Mouse (Mus musculus): Measurements from ENCODE around the gene Gk5. TPM values are rescaled to one million over a fixed set of nuclear protein-coding genes. Genes with fewer than 3 reads are reported as not detected.
"Not testable (repeated sequence)": the region's sequence is repeated elsewhere in the genome, so short reads cannot be mapped to it uniquely, and the experiment has no call there.

The Gk5 gene
- 6.5 and 6.9 TPM in 2 replicates for polyA plus RNA-seq (2016; fragmentation: Nextera tagmentation; extraction: Ambion mirVana)

DNA sequence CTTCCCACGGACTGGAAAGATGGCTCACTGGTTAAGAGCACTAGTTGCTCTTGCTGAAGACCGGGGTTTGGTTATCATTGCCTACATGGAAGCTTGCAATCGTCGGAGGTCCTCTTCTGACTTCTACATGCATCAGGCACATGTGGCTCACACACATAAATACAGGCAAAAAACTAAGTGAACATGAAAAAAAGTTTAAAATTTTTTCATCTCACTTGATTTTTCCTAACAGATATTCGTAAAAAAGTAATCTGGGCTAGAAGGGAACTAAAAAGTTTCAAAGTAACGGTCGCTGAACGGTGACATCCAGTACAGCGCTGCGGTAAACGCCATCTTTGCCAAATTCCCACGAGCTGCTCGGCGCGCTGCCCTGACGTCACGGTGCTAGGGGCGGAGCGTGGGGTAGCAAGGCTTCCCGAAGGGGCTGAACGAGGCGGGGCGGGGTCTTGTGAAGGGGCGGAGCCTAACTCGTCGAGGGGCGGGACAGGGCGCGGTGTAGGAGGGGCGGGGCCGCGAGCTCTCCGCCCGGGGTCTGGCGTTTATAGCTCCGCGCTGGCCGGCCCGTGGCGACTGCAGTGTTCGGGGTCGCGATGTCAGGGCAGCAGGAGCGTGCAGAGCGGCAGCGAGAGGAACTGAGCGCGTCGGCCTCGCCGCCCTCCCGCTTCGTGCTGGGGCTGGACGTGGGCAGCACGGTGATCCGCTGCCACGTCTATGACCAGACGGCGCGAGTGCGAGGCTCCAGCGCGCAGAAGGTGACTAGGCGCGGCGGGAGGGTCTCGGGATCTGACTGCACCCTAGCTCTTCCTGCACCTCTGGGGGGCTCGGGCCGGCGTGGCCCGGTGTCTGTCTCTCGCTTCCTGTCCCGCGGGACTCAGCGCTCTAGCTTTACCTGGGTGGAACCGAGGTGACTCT is at the start of gene Gk5:
TSS of gene Gk5 (plus strand) at position 502 of the 912 bp plus-strand sequence.
- Histone ChIP-seq H3K36me3 (no peaks in the 10 kb centered on the region), H3K9ac (replicated peaks) (peak within 1 kb of the TSS; percentile 68), H3K27me3 (no peaks in the 10 kb centered on the region), H3K4me3 (replicated peaks) (peak within 1 kb of the TSS; percentile 64), H3K27ac (peak within 1 kb of the TSS; percentile 59; the same call in 1 of the 2 replicates), H3K9me3 (no peaks in the 10 kb centered on the region), H3K4me2 (peak within 1 kb of the TSS; percentile 73), H3K4me1 (replicated peaks) (no peaks in the 10 kb centered on the region)
- peak; percentile 96 for ATAC-seq (ENCODE audit: insufficient number of reproducible peaks, insufficient read depth, low FRiP score, low TSS enrichment, low read depth)
- WGBS: under 1% methylated on average over 70 of the region's 76 CpGs

DNA sequence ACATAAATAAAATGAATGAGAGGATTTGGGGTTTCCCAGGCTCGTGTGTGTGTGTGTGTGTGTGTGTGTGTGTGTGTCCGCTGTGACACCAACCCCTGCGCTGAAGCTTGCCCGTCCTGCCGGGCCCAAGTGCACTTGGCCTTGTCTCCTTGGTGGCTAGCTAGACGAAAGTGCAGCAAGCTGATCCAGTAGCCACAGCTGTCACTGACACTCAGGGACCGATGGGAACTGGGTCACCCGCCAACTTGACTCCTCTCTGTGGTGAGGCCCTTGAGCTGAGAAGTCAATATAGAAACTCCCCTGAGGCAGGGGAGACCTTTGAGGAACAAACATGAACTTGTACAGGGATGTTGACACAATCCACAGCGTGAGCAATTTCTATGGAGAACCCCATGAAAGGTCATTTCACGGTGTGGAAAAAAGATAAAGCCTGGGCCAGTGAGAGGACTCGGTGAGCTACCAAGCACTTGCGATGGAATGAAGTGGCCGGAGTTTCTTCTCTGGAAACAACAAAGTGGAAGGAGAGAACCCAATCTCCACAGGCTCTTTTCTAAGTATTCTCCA is 40.3 kb upstream of the Gk5 start:
- no peak overlapping the region for H3K4me2 ChIP-seq
- no peaks in the 10 kb centered on the region for H3K9me3 ChIP-seq
- no peak overlapping the region for H3K4me3 ChIP-seq (replicated peaks)
- no peak overlapping the region for H3K27ac ChIP-seq
- H3K4me1 ChIP-seq (replicated peaks): no peaks in the 10 kb centered on the region
- H3K36me3 ChIP-seq: no peaks in the 10 kb centered on the region
- 88% methylated on average over 13 of the region's 13 CpGs for whole genome bisulfite sequencing
- ATAC-seq (ENCODE audit: insufficient number of reproducible peaks, insufficient read depth, low FRiP score, low TSS enrichment, low read depth): no peak
- no peak overlapping the region for H3K9ac ChIP-seq (replicated peaks)
- H3K27me3 ChIP-seq: no peaks in the 10 kb centered on the region

DNA sequence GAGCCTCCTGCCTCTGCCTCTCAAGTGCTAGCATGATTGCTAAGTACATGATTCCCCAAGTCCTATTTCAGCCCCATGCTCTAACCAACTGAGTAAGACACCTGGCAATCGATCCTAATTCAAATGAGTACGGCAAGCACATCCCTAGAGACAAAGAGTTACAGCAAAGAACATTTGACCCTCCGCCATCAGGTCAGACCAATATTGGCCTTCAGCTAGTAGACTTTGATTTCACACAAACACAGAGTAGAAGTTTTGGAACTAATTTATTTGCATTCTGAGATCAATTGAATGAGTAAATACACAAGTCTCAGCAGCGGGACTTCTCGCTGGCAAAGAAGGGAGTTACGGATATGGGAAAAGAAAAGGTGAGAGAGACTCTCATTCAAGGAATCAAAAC is 33.9 kb upstream of the Gk5 start:
- Histone ChIP-seq H3K4me1 (replicated peaks) (no peaks in the 10 kb centered on the region), H3K4me2 (no peak overlapping the region), H3K36me3 (no peaks in the 10 kb centered on the region), H3K9ac (replicated peaks) (no peak overlapping the region), H3K9me3 (no peaks in the 10 kb centered on the region), H3K27me3 (no peaks in the 10 kb centered on the region), H3K4me3 (replicated peaks) (no peak overlapping the region), H3K27ac (no peak overlapping the region)
- ATAC-seq (ENCODE audit: insufficient number of reproducible peaks, insufficient read depth, low FRiP score, low TSS enrichment, low read depth): no peak
- 92% methylated on average over 6 of the region's 6 CpGs for WGBS

DNA sequence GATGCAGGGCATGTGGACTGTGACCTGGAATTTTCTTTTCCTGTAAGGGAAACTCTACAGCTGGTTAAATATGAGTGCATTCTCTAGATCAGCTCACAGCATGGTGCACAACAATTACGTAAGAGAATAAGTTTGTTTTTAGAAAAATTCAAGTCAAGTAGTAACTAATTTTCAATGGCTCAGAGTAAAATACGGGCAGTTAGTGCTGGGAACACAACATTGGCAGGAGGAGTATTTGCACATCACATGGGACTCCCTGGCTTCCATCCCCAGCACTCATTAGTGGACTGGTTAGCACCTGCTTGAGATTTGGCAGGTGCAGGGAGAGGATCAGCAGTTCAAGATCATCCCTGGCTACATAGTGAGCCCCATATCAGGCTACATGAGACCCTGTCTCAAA is 31.5 kb upstream of the Gk5 start:
- ATAC-seq (ENCODE audit: insufficient number of reproducible peaks, insufficient read depth, low FRiP score, low TSS enrichment, low read depth): no peak
- H3K27ac ChIP-seq: no peak overlapping the region
- 88% methylated on average over 2 of the region's 2 CpGs for WGBS
- no peak overlapping the region for H3K4me3 ChIP-seq (replicated peaks)
- no peaks in the 10 kb centered on the region for H3K27me3 ChIP-seq
- no peaks in the 10 kb centered on the region for H3K36me3 ChIP-seq
- H3K4me1 ChIP-seq (replicated peaks): no peaks in the 10 kb centered on the region
- no peak overlapping the region for H3K9ac ChIP-seq (replicated peaks)
- no peaks in the 10 kb centered on the region for H3K9me3 ChIP-seq
- H3K4me2 ChIP-seq: no peak overlapping the region

DNA sequence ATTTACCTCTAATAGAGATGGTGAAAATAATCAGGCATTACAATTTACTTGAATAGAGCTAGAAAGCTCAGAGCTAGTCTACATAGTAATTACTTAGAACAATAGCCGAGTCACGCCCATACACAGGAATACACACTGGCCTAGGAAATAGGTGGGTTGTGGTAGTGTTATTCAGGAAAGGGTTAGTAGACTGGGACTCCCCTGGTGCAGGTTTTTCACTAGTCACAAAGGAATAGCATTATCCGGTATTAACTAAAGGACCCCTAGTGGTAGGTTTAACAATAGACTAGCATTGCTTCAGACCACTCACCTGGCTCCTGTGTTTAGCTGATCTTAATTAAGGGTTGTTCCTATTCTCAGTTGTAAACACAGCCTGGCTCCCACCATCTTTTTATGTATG is 30.7 kb upstream of the Gk5 start:
- not testable (repeated sequence) for H3K27me3 ChIP-seq; H3K4me2 ChIP-seq; H3K36me3 ChIP-seq; H3K9me3 ChIP-seq; H3K4me1 ChIP-seq (replicated peaks); H3K27ac ChIP-seq; ATAC-seq (ENCODE audit: insufficient number of reproducible peaks, insufficient read depth, low FRiP score, low TSS enrichment, low read depth); H3K9ac ChIP-seq (replicated peaks); H3K4me3 ChIP-seq (replicated peaks)
- 84% methylated on average over 3 of the region's 3 CpGs for WGBS

DNA sequence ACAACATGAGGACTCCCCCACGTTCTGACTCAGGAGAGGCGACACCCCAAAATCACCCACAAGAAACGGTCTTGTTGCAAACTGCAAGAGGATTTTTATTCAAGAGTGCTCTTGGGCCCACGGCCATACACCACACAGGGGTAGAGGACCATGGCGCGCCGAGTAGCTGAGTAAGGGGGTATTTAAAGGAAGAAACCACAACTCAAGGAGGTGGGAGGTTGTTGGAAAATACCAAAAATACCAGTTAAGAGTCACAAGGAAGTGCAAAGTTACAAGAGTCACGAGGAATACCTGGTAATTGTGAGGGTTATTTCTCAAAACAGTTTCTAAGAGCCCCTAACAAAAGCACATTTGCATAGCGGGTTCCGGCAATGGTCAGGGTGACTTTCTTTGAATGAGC is 26.5 kb upstream of the Gk5 start:
- peaks cover 22% of the 10 kb centered on the region for H3K9me3 ChIP-seq
- not testable (repeated sequence) for H3K36me3 ChIP-seq; H3K27ac ChIP-seq; H3K9ac ChIP-seq (replicated peaks); H3K4me3 ChIP-seq (replicated peaks); H3K4me1 ChIP-seq (replicated peaks); H3K4me2 ChIP-seq; H3K27me3 ChIP-seq; ATAC-seq (ENCODE audit: insufficient number of reproducible peaks, insufficient read depth, low FRiP score, low TSS enrichment, low read depth)
- WGBS: 91% methylated on average over 10 of the region's 10 CpGs

DNA sequence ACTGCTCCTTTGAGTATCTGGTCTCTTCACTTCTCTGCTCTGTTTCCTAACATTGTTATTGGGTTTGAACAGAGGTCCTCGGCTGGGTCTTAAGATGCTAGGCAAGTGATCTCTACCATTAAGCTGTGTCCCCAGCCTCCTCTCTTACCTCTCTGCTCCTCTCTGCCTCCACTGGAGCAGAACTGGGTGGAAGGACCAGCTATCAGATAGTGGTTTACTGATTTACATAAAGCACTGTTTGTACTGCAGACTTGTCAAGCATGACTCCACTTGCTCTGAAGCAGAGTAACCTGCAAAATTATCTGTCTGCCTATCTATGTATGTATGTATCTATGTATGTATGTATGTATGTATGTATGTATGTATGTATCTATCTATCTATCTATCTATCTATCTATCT is 25.9 kb upstream of the Gk5 start:
- no peak overlapping the region for H3K4me2 ChIP-seq
- H3K36me3 ChIP-seq: no peaks in the 10 kb centered on the region
- no peak overlapping the region for H3K27ac ChIP-seq
- no peaks in the 10 kb centered on the region for H3K27me3 ChIP-seq
- no peak overlapping the region for H3K9ac ChIP-seq (replicated peaks)
- H3K9me3 ChIP-seq: peaks cover 23% of the 10 kb centered on the region
- 82% methylated on average over 1 of the region's 1 CpGs for WGBS
- no peak overlapping the region for H3K4me3 ChIP-seq (replicated peaks)
- no peak for ATAC-seq (ENCODE audit: insufficient number of reproducible peaks, insufficient read depth, low FRiP score, low TSS enrichment, low read depth)
- H3K4me1 ChIP-seq (replicated peaks): no peaks in the 10 kb centered on the region

DNA sequence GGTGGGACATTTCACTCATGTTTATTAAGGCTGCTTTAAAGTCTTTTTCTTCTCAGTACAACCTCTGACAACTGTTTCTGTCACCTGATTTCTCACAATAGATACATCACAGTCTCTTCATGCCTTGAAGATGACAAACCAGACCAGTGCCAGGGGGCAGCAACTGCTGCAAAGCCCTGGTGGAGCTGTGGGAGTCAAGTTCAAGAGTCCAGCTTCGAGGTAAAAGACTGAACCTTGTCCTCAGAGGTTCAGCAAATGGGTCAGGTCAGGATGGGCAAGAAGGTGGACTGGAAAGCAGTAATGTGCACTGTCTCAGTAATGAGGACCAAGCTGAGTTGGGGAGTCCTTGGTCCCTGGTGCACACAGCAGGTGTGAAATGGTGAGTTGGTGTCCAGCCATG is 24.8 kb upstream of the Gk5 start:
- H3K36me3 ChIP-seq: no peaks in the 10 kb centered on the region
- H3K4me3 ChIP-seq (replicated peaks): no peak overlapping the region
- no peak overlapping the region for H3K27ac ChIP-seq
- no peaks in the 10 kb centered on the region for H3K27me3 ChIP-seq
- no peaks in the 10 kb centered on the region for H3K4me1 ChIP-seq (replicated peaks)
- H3K9me3 ChIP-seq: peaks cover 30% of the 10 kb centered on the region
- no peak overlapping the region for H3K4me2 ChIP-seq
- H3K9ac ChIP-seq (replicated peaks): no peak overlapping the region
- no peak for ATAC-seq (ENCODE audit: insufficient number of reproducible peaks, insufficient read depth, low FRiP score, low TSS enrichment, low read depth)
- 58% methylated on average over 1 of the region's 1 CpGs for WGBS

DNA sequence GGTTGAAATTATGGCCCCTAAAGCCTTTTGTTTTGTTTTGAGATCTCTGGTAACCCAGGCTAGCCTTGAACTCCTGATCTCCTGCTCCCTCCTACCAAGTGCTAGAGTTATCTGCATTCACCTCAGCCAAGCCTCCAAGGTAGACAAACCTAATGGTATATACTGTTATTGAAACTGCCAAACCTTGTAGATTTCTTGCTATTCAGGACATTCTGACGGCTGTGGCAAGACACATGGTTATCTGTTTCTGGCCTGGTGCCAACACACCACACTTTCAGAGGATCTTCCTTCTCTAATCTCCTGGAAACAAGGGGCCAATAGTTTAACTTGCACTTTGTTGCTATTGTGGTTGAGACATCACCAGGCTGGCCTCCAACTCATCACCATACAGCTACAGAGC is 24.0 kb upstream of the Gk5 start:
- H3K27me3 ChIP-seq: no peaks in the 10 kb centered on the region
- H3K4me3 ChIP-seq (replicated peaks): no peak overlapping the region
- WGBS: 83% methylated on average over 1 of the region's 1 CpGs
- H3K4me1 ChIP-seq (replicated peaks): no peaks in the 10 kb centered on the region
- no peak overlapping the region for H3K27ac ChIP-seq
- H3K9ac ChIP-seq (replicated peaks): no peak overlapping the region
- no peak for ATAC-seq (ENCODE audit: insufficient number of reproducible peaks, insufficient read depth, low FRiP score, low TSS enrichment, low read depth)
- peaks cover 39% of the 10 kb centered on the region for H3K9me3 ChIP-seq
- no peak overlapping the region for H3K4me2 ChIP-seq
- no peaks in the 10 kb centered on the region for H3K36me3 ChIP-seq

DNA sequence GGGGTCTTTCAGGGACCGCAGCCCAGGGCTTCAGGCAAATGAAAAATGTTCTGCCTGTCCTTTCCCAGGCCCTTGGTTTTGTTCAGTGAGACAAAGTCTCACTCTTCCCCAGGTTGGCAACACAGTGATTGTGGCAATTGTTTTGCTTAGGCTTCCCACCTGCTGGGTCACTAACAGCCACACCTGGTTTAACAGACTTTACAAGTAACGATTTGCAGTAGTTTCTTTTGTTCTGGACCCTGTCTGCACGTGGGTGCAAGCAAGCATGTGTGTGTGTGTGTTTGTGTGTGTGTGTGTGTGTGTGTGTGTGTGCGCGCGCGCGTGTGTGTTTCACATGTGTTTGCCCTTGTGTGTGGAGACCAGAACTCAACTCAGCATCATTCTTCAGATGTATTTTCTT is 16.3 kb upstream of the Gk5 start:
- H3K4me3 ChIP-seq (replicated peaks): no peak overlapping the region
- no peaks in the 10 kb centered on the region for H3K36me3 ChIP-seq
- WGBS: 83% methylated on average over 8 of the region's 8 CpGs
- no peak overlapping the region for H3K27ac ChIP-seq
- no peaks in the 10 kb centered on the region for H3K27me3 ChIP-seq
- no peaks in the 10 kb centered on the region for H3K4me1 ChIP-seq (replicated peaks)
- H3K4me2 ChIP-seq: no peak overlapping the region
- ATAC-seq (ENCODE audit: insufficient number of reproducible peaks, insufficient read depth, low FRiP score, low TSS enrichment, low read depth): no peak
- no peak overlapping the region for H3K9ac ChIP-seq (replicated peaks)
- H3K9me3 ChIP-seq: peaks cover 30% of the 10 kb centered on the region

DNA sequence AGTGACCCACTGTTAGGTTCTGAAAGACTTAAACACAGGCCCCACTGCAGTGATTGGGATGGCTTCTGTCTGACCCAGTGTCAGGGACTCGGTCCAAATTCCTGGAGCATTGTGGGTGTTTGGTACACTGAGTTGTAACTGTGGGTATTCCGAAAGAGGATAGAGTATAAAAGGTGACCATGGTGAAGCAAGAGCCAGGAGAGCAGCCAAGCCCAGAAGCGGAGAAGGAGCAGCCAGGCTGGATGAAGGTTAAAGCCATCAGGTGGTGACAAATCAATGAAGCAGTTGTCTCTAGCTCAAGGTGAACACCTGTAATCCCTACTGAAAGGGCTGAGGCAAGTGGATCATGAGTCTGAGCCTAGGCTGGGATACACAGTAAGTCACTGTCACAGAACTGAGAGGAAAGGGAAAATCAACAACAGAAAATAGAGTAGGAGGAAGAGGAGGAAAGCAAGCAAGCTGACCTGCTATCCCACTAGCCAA is 6.2 kb upstream of the Gk5 start:
- H3K9me3 ChIP-seq: no peaks in the 10 kb centered on the region
- H3K27ac ChIP-seq: no peak overlapping the region
- no peak overlapping the region for H3K4me2 ChIP-seq
- H3K9ac ChIP-seq (replicated peaks): no peak overlapping the region
- WGBS: 88% methylated on average over 3 of the region's 3 CpGs
- no peaks in the 10 kb centered on the region for H3K27me3 ChIP-seq
- H3K36me3 ChIP-seq: no peaks in the 10 kb centered on the region
- no peaks in the 10 kb centered on the region for H3K4me1 ChIP-seq (replicated peaks)
- H3K4me3 ChIP-seq (replicated peaks): no peak overlapping the region
- ATAC-seq (ENCODE audit: insufficient number of reproducible peaks, insufficient read depth, low FRiP score, low TSS enrichment, low read depth): no peak

All from limb, embryonic 12.5 days (tissue).